24 mouse cellular contexts compared by ENCODE assay signal in genomic region chr13:78348830-78349229, GRCm38 (mm10).
DNase-seq lines count a peak whose midpoint lies in the region; ATAC-seq and TF ChIP-seq lines count a peak whose summit lies in the region.
"Had no signal": no experiment of that assay in that cellular context is flagged by ENCODE, and none has a peak within 500 bp of the region (broad histone marks: within the 10 kb centered on the region; RNA-seq: fewer than 3 reads in every experiment).

No protein-coding gene starts in this region.

- H3K4me1 ChIP-seq in kidney, postnatal 0 days (replicated peaks; ENCODE audit: insufficient read depth, low read length), result no peaks in the 10 kb centered on the region
- no peaks in the 10 kb centered on the region for H3K4me1 ChIP-seq in kidney, embryonic 15.5 days
- H3K4me1 ChIP-seq in stomach, embryonic 14.5 days (ENCODE audit: control insufficient read depth, insufficient read depth, low read length), result no peaks in the 10 kb centered on the region
- no peaks in the 10 kb centered on the region for H3K4me1 ChIP-seq in stomach, postnatal 0 days (replicated peaks; ENCODE audit: control insufficient read depth, insufficient read depth)
- H3K4me1 ChIP-seq in stomach, embryonic 16.5 days (ENCODE audit: control insufficient read depth, insufficient read depth, low read length), result no peaks in the 10 kb centered on the region
- H3K4me1 ChIP-seq: embryonic facial prominence, embryonic 10.5 days; embryonic facial prominence, embryonic 12.5 days; forebrain, embryonic 13.5 days; forebrain, embryonic 15.5 days had no signal

- no peak overlapping the region for H3K9ac ChIP-seq in kidney, postnatal 0 days (ENCODE audit: low read depth, low read length)
- H3K9ac ChIP-seq in kidney, embryonic 15.5 days, result no peak overlapping the region
- H3K9ac ChIP-seq in stomach, embryonic 14.5 days (replicated peaks; ENCODE audit: low read depth, low read length), result no peak overlapping the region
- no peak overlapping the region for H3K9ac ChIP-seq in stomach, postnatal 0 days (ENCODE audit: low read length)
- no peak overlapping the region for H3K9ac ChIP-seq in stomach, embryonic 16.5 days (ENCODE audit: low read length)
- H3K9ac ChIP-seq: embryonic facial prominence, embryonic 12.5 days; forebrain, embryonic 13.5 days; forebrain, embryonic 15.5 days had no signal

- no peak for TF ChIP-seq EP300 in stomach, postnatal 0 days (optimal IDR thresholded peaks at IDR 0.05)

- H3K27ac ChIP-seq in kidney, postnatal 0 days, result no peak overlapping the region
- no peak overlapping the region for H3K27ac ChIP-seq in kidney, embryonic 15.5 days
- H3K27ac ChIP-seq in stomach, embryonic 14.5 days (ENCODE audit: low read length), result no peak overlapping the region
- H3K27ac ChIP-seq in stomach, postnatal 0 days (replicated peaks), result no peak overlapping the region
- no peak overlapping the region for H3K27ac ChIP-seq in stomach, embryonic 16.5 days (ENCODE audit: low read length)
- H3K27ac ChIP-seq: embryonic facial prominence, embryonic 10.5 days; embryonic facial prominence, embryonic 12.5 days; forebrain, embryonic 13.5 days; forebrain, embryonic 15.5 days had no signal

- no peaks in the 10 kb centered on the region for H3K36me3 ChIP-seq in kidney, postnatal 0 days (ENCODE audit: insufficient read depth, low read length)
- no peaks in the 10 kb centered on the region for H3K36me3 ChIP-seq in kidney, embryonic 15.5 days
- no peaks in the 10 kb centered on the region for H3K36me3 ChIP-seq in stomach, embryonic 14.5 days (ENCODE audit: control insufficient read depth, insufficient read depth, low read length)
- H3K36me3 ChIP-seq in stomach, postnatal 0 days (ENCODE audit: control insufficient read depth, insufficient read depth, low read length), result no peaks in the 10 kb centered on the region
- H3K36me3 ChIP-seq in stomach, embryonic 16.5 days (ENCODE audit: control insufficient read depth, insufficient read depth, low read length), result no peaks in the 10 kb centered on the region
- H3K36me3 ChIP-seq: embryonic facial prominence, embryonic 10.5 days; embryonic facial prominence, embryonic 12.5 days; forebrain, embryonic 15.5 days; G1E had no signal

- 25% methylated on average over 3 of the region's 3 CpGs for WGBS in kidney, postnatal 0 days
- 29% methylated on average over 3 of the region's 3 CpGs for WGBS in kidney, embryonic 15.5 days
- WGBS in stomach, embryonic 14.5 days, result 18% methylated on average over 3 of the region's 3 CpGs
- 28% methylated on average over 3 of the region's 3 CpGs for WGBS in stomach, postnatal 0 days
- 22% methylated on average over 3 of the region's 3 CpGs for WGBS in stomach, embryonic 16.5 days

- no peaks in the 10 kb centered on the region for H3K27me3 ChIP-seq in kidney, postnatal 0 days (ENCODE audit: insufficient read depth, low read length)
- no peaks in the 10 kb centered on the region for H3K27me3 ChIP-seq in kidney, embryonic 15.5 days
- H3K27me3 ChIP-seq in stomach, embryonic 14.5 days (ENCODE audit: control insufficient read depth, insufficient read depth, low read length), result no peaks in the 10 kb centered on the region
- no peaks in the 10 kb centered on the region for H3K27me3 ChIP-seq in stomach, postnatal 0 days (ENCODE audit: control insufficient read depth, insufficient read depth, low read length)
- no peaks in the 10 kb centered on the region for H3K27me3 ChIP-seq in stomach, embryonic 16.5 days (ENCODE audit: control insufficient read depth, insufficient read depth, low read length)
- H3K27me3 ChIP-seq: CH12.LX; embryonic facial prominence, embryonic 12.5 days; forebrain, embryonic 13.5 days; forebrain, embryonic 15.5 days had no signal

- no peak overlapping the region for H3K4me3 ChIP-seq in kidney, postnatal 0 days (replicated peaks; ENCODE audit: low read depth, low read length)
- H3K4me3 ChIP-seq in kidney, embryonic 15.5 days (replicated peaks), result no peak overlapping the region
- H3K4me3 ChIP-seq in stomach, embryonic 14.5 days (ENCODE audit: low read depth, low read length), result no peak overlapping the region
- H3K4me3 ChIP-seq in stomach, postnatal 0 days (ENCODE audit: low read depth, low read length), result no peak overlapping the region
- no peak overlapping the region for H3K4me3 ChIP-seq in stomach, embryonic 16.5 days (replicated peaks; ENCODE audit: low read length)
- H3K4me3 ChIP-seq: embryonic facial prominence, embryonic 10.5 days; embryonic facial prominence, embryonic 12.5 days; forebrain, embryonic 13.5 days; forebrain, embryonic 15.5 days had no signal

- TF ChIP-seq CTCF in kidney, postnatal 0 days (IDR thresholded peaks at IDR 0.05; ENCODE audit: low read depth), result no peak
- TF ChIP-seq CTCF in stomach, postnatal 0 days (IDR thresholded peaks at IDR 0.05; ENCODE audit: low read depth), result no peak

- DNase-seq in kidney, postnatal 0 days (ENCODE audit: low spot score), result peak; percentile 40
- no peak for DNase-seq in stomach, postnatal 0 days (ENCODE audit: low spot score)
- no peak for DNase-seq in lung, adult 18-20 months
- DNase-seq: adrenal gland, adult 8-10 months; adrenal gland, postnatal 14 days; adrenal gland, postnatal 36 days; B cell, adult 2 months; cerebellum, adult 11-12 months; cerebellum, adult 2 months; cerebellum, adult 9-10 months; cerebellum, postnatal 10 days; cerebellum, postnatal 25 days had no signal

- no peak for ATAC-seq in kidney, postnatal 0 days (replicated peaks; ENCODE audit: low FRiP score, low read depth)
- no peak for ATAC-seq in kidney, embryonic 15.5 days (replicated peaks; ENCODE audit: low FRiP score)
- ATAC-seq in stomach, embryonic 14.5 days (ENCODE audit: insufficient number of reproducible peaks, insufficient read depth, low FRiP score, low read depth), result peak; percentile 33; the same call in 1 of the 2 replicates
- no peak for ATAC-seq in stomach, postnatal 0 days (ENCODE audit: low FRiP score, low TSS enrichment)
- ATAC-seq in stomach, embryonic 16.5 days (ENCODE audit: insufficient read depth, low FRiP score), result peak; percentile 68; the same call in 1 of the 2 replicates
- ATAC-seq: activated CD4-positive, CD25-positive, alpha-beta regulatory T cell, adult 4 months; CD4-positive, CD25-positive, alpha-beta regulatory T cell, adult 4 months; forebrain, embryonic 13.5 days; forebrain, embryonic 15.5 days; Patski had no signal

- H3K4me2 ChIP-seq in kidney, postnatal 0 days (ENCODE audit: low read length), result no peak overlapping the region
- no peak overlapping the region for H3K4me2 ChIP-seq in kidney, embryonic 15.5 days
- H3K4me2 ChIP-seq in stomach, embryonic 14.5 days (replicated peaks; ENCODE audit: low read depth, low read length), result no peak overlapping the region
- no peak overlapping the region for H3K4me2 ChIP-seq in stomach, postnatal 0 days (replicated peaks; ENCODE audit: low read depth)
- no peak overlapping the region for H3K4me2 ChIP-seq in stomach, embryonic 16.5 days (ENCODE audit: low read depth, low read length)
- H3K4me2 ChIP-seq: embryonic facial prominence, embryonic 12.5 days; forebrain, embryonic 13.5 days; forebrain, embryonic 15.5 days had no signal

- no peaks in the 10 kb centered on the region for H3K9me3 ChIP-seq in kidney, postnatal 0 days (replicated peaks; ENCODE audit: low read length)
- H3K9me3 ChIP-seq in kidney, embryonic 15.5 days (replicated peaks), result no peaks in the 10 kb centered on the region
- H3K9me3 ChIP-seq in stomach, embryonic 14.5 days (ENCODE audit: control insufficient read depth, low read depth, low read length), result no peaks in the 10 kb centered on the region
- no peaks in the 10 kb centered on the region for H3K9me3 ChIP-seq in stomach, postnatal 0 days (ENCODE audit: control insufficient read depth, low read length)
- H3K9me3 ChIP-seq in stomach, embryonic 16.5 days (replicated peaks; ENCODE audit: control insufficient read depth, low read length), result no peaks in the 10 kb centered on the region
- H3K9me3 ChIP-seq: embryonic facial prominence, embryonic 10.5 days; embryonic facial prominence, embryonic 12.5 days; forebrain, embryonic 13.5 days; forebrain, embryonic 15.5 days; G1E had no signal

Comparison
In these comparisons a context has a peak if more than half of its experiments do, and no peak if none do; other contexts are left out.
1. ATAC-seq: peak in stomach, embryonic 14.5 days (single experiment) and stomach, embryonic 16.5 days (single experiment); none in kidney, postnatal 0 days (single experiment), kidney, embryonic 15.5 days (single experiment) and stomach, postnatal 0 days (single experiment).